Mouse (Mus musculus) liver, embryonic 14.5 days (tissue): ENCODE measurements at regions not wholly inside any gene's neighbourhood (a gene's known extent, or its start where the extent isn't known, plus 50 kb on each side); places are given as distances from the start of the nearest gene placed in this dataset.

Source experiments
- CTCF ChIP-seq: IDR thresholded peaks from 2 replicates; pipeline ENCODE4 v1.5.1; 2016; ENCODE audit warnings: antibody characterized with exemption, low read depth, control low read depth
- EP300 ChIP-seq: IDR thresholded peaks from 2 replicates; pipeline ENCODE4 v1.6.1; 2016; ENCODE audit warnings: antibody characterized with exemption, low read depth

DNA sequence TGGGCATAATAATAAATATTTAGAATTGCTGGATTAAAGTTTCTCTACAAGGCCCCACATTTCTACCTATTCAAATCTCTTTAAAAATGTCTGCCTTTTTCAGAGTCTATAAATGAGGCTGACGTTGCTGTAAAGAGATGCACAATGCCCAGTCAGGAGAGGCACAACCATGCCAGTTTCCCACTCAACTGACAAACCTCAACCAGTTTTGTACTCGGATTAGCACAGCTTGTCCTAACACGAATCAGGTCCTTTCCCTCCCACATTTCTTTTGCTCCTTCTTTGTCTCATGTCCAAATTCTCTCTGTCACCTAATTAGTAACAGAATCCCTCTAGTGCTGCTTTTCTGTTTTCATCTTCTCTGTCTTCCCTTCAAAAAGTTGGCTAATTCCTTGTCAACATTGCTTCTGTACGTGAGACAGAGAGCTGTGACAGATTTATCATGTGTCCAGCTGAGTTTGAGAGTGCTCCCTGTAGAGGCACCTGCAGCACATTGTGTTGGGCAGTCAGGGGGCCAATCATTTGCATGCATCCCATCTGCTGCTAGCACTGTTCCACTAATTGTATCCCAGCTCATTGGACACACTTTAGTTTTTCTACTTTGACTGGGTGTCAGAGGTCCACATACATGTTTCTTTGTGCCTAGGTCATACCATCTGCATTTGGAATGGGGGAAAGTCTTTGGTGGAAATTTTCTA is 504.5 kb upstream of the Gpc5 start:
- TF ChIP-seq CTCF (no peak), EP300 (no peak)
